Mouse (Mus musculus) E14TG2a.4 (cell line): ENCODE results near the gene Nsd1.

Experiments
- CTCF ChIP-seq: conservative IDR thresholded peaks from 2 replicates; pipeline ENCODE4 v1.5.1; 2014; ENCODE audit warnings: low read length
- NANOG ChIP-seq: IDR thresholded peaks from 2 replicates; pipeline ENCODE4 v1.6.1; 2014; ENCODE audit warnings: borderline replicate concordance, low read length, mixed read lengths
- POU5F1 ChIP-seq: IDR thresholded peaks from 2 replicates; pipeline ENCODE4 v1.6.1; 2014; ENCODE audit warnings: low read length, borderline replicate concordance

DNA sequence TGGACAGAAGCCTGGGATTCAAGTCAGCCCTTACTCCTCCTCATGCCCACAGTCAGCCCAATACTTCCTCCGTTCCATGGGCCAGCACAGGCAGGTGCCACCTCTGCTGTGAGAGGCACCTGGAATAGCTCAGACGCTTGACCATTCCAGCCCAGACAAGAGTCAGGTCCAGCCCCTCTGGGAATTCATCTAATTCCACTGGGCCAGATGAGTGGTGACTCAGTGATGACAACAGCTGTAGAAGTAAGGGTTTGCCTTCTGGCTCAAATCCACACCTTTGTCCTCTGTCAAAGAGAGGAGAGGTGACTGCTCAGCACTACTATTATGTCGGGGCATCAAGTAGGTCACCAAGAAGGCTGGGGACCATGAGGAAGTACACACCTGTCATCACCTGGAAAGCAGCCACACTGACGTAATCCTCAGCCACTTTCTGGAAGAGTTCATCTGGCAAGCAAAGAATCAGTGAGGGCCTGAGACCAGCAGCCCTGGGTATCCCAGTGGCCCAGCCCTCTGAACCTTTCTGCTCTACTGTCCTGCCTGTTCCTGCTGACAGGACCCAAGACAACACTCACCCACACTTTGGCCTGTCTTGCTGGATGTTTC, 110.5 kb downstream of the Nsd1 start, which contains the start of gene Prelid1:
- no peak for TF ChIP-seq POU5F1
- no peak for TF ChIP-seq CTCF
- TF ChIP-seq NANOG: no peak
